Mouse (Mus musculus) layer of hippocampus, adult 18-20 months (tissue): Measurements from ENCODE around the gene Bub3. TPM values are rescaled to one million over a fixed set of nuclear protein-coding genes. Genes with fewer than 3 reads are reported as not detected.
A peak's percentile ranks its signal among the peaks of the same experiment; 100 is the strongest.

Experiments
- DNase-seq, 2 experiments: peaks; one replicate each; pipeline ENCODE4 v3.0.0; 2022; ENCODE audit warnings: low spot score in 2 of 2
- total RNA-seq, 2 experiments: library from RNA; stranded (reverse); gene quantifications; 2 replicates each; pipeline ENCODE4 v1.2.3; 2021

The Bub3 gene
- total RNA-seq, 2 experiments from 2014 or later: 60.9 to 63.2 TPM

DNA sequence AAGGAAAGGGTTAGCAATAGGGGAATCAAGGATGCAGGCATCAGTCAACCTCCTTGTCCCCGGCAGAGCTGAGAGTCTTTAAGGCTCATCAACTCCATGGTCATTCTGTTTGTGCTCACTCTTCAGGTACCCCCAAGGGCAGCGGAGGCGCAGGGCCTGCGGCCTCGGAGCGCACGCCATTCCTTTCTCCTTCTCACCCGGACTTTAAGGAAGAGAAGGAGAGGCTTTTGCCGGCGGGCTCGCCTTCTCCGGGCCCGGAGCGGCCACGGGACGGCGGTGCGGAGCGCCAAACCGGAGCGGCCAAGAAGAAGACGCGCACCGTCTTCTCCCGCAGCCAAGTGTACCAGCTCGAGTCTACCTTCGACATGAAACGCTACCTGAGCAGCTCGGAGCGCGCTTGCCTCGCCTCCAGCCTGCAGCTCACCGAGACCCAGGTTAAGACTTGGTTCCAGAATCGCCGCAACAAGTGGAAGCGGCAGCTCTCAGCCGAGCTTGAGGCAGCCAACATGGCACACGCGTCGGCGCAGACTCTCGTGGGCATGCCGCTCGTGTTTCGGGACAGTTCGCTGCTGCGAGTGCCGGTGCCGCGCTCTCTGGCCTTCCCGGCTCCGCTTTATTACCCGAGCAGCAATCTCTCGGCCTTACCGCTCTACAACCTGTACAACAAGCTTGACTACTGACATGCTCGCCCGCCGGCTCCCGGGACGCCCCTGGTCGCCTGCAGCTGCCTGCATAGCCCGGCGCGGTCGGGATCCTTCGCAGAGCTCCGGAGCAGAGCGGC lies 4.5 kb upstream of the Bub3 start:
- no peak for DNase-seq

DNA sequence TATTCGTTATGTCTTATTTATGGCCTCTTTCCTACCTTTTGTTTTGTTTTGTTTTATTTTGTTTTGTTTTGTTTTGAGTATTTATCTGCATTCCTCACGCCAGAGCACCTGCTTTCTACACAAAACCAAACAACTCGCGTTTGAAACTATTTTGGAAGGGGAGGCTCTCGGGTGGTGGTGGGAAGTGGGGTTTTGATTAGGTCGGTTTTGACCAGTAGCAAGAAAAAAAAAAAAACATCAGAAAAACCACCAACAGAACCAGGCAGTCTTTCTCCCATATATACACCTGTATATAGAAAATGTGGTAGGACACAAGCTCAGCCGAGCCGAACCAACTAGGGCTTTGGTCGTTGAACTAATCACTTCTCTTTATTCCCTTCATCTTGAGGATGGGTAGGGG lies 3.9 kb upstream of the Bub3 start:
- no peak for DNase-seq

- DNase-seq: no peak
Observed at GRCm38 (mm10) chr7:131556541-131557271, 3.3 kb upstream of the Bub3 start.

DNA sequence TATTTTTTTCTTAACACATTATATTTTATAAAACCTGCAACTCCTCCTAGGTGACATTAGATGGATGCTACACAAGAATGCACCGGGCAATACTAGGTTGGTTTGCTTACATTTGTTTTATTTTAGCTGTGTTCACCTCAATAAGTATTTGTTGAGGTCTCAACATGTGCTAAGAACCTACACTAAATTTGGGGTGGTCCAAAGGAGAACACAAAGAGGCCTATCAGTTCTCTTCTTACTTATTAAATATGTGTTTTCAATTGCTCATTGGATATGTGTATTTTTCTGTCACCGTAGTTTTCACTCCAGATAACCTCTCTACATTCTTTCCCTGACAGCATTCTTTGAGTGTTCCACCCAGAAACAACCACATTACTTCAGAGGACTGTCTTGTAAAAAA lies 2.3 kb upstream of the Bub3 start:
- no peak for DNase-seq

DNA sequence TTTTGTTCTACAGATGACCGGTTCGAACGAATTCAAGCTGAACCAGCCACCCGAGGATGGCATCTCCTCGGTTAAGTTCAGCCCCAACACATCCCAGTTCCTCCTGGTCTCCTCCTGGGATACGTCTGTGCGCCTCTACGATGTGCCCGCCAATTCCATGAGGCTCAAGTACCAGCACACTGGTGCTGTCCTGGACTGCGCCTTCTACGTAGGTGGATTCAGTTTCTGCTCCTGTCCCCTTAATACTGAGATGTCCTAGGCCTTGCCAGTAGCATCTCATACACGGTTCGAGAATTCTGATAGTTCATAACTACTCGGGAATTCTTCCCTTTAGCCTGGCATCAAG lies 648 bp downstream of the Bub3 start:
- DNase-seq: no peak

- DNase-seq: no peak
Observed at GRCm38 (mm10) chr7:131575246-131575645, 15.2 kb downstream of the Bub3 start.

GRCm38 (mm10) chr7:131582178-131582577 lies 22.2 kb downstream of the Bub3 start:
- DNase-seq: no peak

DNA sequence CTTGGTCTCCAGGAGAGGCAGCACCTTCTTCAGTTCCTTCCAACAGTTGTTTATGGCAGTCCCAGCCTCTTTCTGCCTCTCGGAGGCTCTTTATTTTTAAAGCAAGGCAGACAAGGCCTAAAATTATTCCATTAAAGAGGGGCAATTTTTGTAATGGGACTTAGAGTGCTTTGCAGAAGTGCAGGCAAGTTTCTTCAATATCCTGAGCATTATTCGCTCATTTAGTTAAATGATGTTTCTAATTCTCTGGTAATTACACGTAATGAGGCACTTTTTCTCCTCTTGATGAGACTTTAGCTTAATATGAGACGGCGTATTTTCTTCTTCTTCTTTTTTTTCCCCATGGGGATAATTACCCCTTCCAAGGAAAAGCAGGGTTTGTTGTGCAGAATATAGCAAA lies 25.5 kb downstream of the Bub3 start:
- no peak for DNase-seq

DNA sequence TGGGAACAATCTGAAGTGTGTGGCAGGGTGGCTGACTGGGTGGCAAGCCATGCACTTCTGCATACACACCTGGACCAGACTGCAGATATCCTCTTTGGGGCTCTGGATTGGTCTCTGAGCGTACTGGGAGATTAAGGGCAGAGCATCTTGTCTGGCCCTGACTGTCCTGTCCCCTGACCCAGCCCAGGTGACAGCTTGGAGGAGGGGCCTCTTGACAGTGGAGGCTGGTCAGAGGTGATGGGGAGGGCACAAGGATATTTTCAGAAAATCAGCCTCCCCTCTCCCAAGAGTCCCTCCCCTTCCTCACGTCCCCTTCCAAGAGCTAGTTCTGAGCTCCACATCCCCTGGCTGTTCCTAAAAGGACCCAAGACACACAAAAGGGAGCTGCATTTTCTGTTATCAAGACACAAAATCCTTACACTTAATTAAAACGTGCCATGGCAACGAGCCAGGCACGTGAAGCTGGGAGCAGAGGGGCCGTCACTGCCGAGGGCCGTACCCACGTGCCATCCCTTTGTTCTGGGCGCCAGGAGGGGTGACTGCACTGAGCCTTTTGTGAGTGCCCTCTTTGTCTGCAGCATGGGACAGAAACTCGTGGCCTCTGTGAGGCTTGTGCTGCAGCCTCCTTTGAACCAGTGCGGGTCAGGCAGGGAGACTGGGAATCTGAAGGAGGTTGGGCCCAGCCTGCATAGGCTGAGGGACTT lies 37.9 kb downstream of the Bub3 start:
- DNase-seq: peak in 1 of 2 experiments; percentile 10

DNA sequence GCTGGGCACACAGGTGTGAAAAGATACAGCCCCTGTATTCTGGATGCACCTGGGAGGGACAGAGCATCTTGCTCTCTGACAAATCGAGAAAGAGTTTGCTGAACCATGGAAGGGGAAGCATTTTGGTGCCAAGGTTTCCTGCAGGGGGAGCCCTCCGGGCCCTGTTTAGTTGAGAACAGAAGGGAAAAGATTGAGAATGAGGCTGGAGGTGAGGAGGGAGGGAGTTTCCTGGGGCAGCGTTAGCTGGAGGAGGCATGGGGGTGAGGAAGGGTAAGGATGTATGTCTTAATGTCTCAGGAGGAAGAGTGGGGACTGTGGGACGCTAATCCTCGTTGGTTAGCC lies 38.4 kb downstream of the Bub3 start:
- peak; percentile 7 to 54 for DNase-seq

GRCm38 (mm10) chr7:131602106-131602505 lies 42.1 kb downstream of the Bub3 start:
- no peak for DNase-seq

- DNase-seq: no peak
Observed at GRCm38 (mm10) chr7:131603186-131603585, 43.2 kb downstream of the Bub3 start.

- DNase-seq: no peak
Observed at GRCm38 (mm10) chr7:131604946-131605345, 44.9 kb downstream of the Bub3 start.

DNA sequence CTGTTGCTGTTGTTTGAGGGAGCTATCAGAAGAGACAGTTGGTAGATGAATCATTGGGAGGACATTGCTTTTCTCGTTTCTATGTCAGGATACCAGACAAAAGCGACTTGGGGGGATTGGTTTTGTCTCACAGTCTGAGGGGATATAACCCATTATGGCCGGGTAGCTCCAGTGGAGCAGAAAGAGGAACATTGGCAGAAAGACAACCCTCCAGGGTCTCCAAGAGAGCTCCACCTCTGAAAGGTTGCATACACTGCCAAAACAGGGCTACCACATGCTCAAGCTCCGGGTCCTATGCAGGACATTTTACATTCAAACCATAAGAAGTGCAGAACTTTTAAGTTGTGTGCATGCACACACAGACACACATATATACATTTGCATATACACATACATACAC lies 45.5 kb downstream of the Bub3 start:
- DNase-seq: no peak

DNA sequence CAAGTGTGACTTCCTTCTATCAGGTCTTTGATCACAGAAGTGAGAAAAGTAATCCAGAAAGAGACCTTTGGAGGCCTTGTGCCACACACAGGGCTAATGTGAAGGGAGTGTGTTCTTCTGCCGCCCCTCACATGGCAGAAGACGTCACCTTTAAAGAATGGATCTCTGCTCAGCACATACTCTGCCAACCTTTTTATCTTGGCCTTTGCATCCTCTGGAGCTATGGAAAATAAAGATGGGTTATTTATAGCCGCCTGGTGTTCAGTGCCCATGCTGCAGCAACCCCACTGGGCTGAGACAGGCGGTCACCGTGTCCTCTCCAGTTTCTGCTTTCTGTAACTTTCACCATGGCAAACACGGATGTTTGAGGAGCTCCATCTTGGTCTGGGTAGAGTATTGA lies 48.0 kb downstream of the Bub3 start:
- no peak for DNase-seq

- DNase-seq: no peak
Observed at GRCm38 (mm10) chr7:131609677-131610076, 49.7 kb downstream of the Bub3 start.

Other genes starting within 250 kb of the Bub3 start
- gene Cuzd1, start 237.9 kb upstream of the Bub3 start, total RNA-seq: not detected
- under 1 TPM in 1 of 2 experiments, not detected in 1; 0.50 TPM for gene Fam24b, start 230.7 kb upstream of the Bub3 start, total RNA-seq
- gene Fam24a, start 226.4 kb upstream of the Bub3 start, total RNA-seq: not detected
- gene 2310057M21Rik, start 197.5 kb upstream of the Bub3 start, total RNA-seq: 10 to 100 TPM; 32.4 to 33.3 TPM
- 10 to 100 TPM; 47.4 to 48.0 TPM for gene Pstk, start 189.1 kb upstream of the Bub3 start, total RNA-seq
- gene Ikzf5, start 149.7 kb upstream of the Bub3 start, total RNA-seq: 10 to 100 TPM; 47.7 to 50.9 TPM
- 100 to 1,000 TPM; 107 to 108 TPM for gene Acadsb, start 149.6 kb upstream of the Bub3 start, total RNA-seq
- not detected for gene Hmx3, start 17.4 kb upstream of the Bub3 start, total RNA-seq
- not detected for gene Hmx2, start 11.4 kb upstream of the Bub3 start, total RNA-seq